In genomic region chr14:103376765-103377164, GRCm38 (mm10) we compare ENCODE assay signal across 20 mouse cellular contexts.
"Had no signal": no experiment of that assay in that cellular context is flagged by ENCODE, and none has a peak within 500 bp of the region (broad histone marks: within the 10 kb centered on the region; RNA-seq: fewer than 3 reads in every experiment).

No protein-coding gene starts in this region.

- H3K9me3 ChIP-seq: liver, embryonic 13.5 days; liver, embryonic 15.5 days; lung, embryonic 15.5 days; megakaryocyte, embryonic 14.5 days; midbrain, embryonic 13.5 days; midbrain, embryonic 15.5 days; neural tube, embryonic 13.5 days; neural tube, embryonic 15.5 days had no signal

- DNase-seq: liver, embryonic 13.5 days; liver, postnatal 0 days; lung, adult 2 months; lung, postnatal 14 days; right cerebral cortex, postnatal 25 days; right cerebral cortex, postnatal 4 days; spleen, adult 18-20 months; thymus, adult 18-20 months; thymus, postnatal 14 days; thymus, postnatal 36 days had no signal

- ATAC-seq: liver, postnatal 0 days; lung, postnatal 0 days; midbrain, embryonic 13.5 days; midbrain, embryonic 15.5 days had no signal

- H3K27me3 ChIP-seq: liver, embryonic 13.5 days; liver, embryonic 15.5 days; lung, embryonic 15.5 days; megakaryocyte, embryonic 14.5 days; midbrain, embryonic 13.5 days; midbrain, embryonic 15.5 days; neural tube, embryonic 13.5 days; neural tube, embryonic 15.5 days had no signal

- H3K27ac ChIP-seq: liver, embryonic 13.5 days; liver, embryonic 15.5 days; lung, embryonic 15.5 days; macrophage; midbrain, embryonic 13.5 days; midbrain, embryonic 15.5 days; neural tube, embryonic 13.5 days; neural tube, embryonic 15.5 days had no signal

- H3K4me3 ChIP-seq: liver, embryonic 13.5 days; liver, embryonic 15.5 days; lung, embryonic 15.5 days; megakaryocyte, embryonic 14.5 days; midbrain, embryonic 13.5 days; midbrain, embryonic 15.5 days; myocyte; neural tube, embryonic 13.5 days; neural tube, embryonic 15.5 days had no signal

- H3K4me1 ChIP-seq: liver, embryonic 13.5 days; liver, embryonic 15.5 days; lung, embryonic 15.5 days; megakaryocyte, embryonic 14.5 days; midbrain, embryonic 13.5 days; midbrain, embryonic 15.5 days; neural tube, embryonic 13.5 days; neural tube, embryonic 15.5 days had no signal

- H3K36me3 ChIP-seq: liver, embryonic 13.5 days; liver, embryonic 15.5 days; lung, embryonic 15.5 days; midbrain, embryonic 13.5 days; midbrain, embryonic 15.5 days; neural tube, embryonic 13.5 days; neural tube, embryonic 15.5 days had no signal
